Mouse (Mus musculus) left cerebral cortex, adult 18-20 months (tissue): ENCODE results near the gene Gm28729. TPM values are rescaled to one million over a fixed set of nuclear protein-coding genes. Genes with fewer than 3 reads are reported as not detected.
"Not testable (repeated sequence)": the region's sequence is repeated elsewhere in the genome, so short reads cannot be mapped to it uniquely, and the experiment has no call there.

Experiments
- DNase-seq, 2 experiments: peaks; one replicate each; pipeline ENCODE4 v3.0.0; 2021 to 2022; ENCODE audit warnings: low spot score in 2 of 2, mixed read lengths in 1 of 2
- total RNA-seq, 2 experiments: library from RNA; stranded (reverse); gene quantifications; 2 replicates each; pipeline ENCODE4 v1.2.3; 2021

Gene Gm28729
- total RNA-seq, 2 experiments from 2014 or later: 0.16 to 0.42 TPM

GRCm38 (mm10) chr9:96523148-96523547, 1.9 kb downstream of the Gm28729 start:
- no peak for DNase-seq

DNA sequence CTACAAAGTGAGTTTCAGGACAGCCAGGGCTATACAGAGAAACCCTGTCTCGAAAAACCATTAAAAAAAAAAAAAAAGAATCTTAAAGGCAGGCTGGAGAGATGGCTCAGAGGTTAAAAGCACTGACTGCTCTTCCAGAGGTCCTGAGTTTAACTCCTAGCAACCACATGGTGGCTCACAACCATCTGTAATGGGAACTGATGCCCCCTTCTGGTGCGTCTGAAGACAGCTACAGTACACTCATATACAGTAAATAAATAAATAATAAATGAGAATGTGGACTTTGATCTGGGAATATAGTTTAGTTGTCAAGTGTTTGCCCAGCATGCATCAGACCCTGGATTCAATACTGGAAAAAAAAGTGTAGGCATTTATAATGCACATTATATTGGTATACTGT, 3.5 kb downstream of the Gm28729 start:
- not testable (repeated sequence) for DNase-seq

- DNase-seq: no peak
These were observed 7.6 kb downstream of the Gm28729 start for GRCm38 (mm10) chr9:96517429-96517828.

GRCm38 (mm10) chr9:96516806-96517205, 8.3 kb downstream of the Gm28729 start:
- DNase-seq: no peak

DNA sequence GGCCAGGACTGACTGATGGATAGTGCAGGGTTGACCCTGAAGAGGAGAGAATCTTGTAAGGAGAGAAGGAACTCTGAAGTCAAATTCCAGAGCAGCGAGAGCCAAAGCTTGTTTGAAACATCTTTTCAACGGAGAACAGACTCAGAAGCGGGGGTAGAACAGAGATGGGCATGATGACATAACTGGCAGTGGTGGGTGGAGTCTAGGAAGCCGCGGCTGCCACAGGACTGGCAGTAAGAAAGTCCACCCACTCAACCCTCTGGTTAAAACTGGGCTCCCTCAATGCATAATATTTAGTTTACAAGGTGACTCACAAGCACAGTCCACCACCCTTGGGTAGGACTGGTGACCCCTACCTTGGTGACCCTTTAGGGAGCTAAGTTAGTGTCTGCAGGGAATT, 9.3 kb downstream of the Gm28729 start:
- peak; percentile 19 to 27 for DNase-seq

GRCm38 (mm10) chr9:96514278-96514677, 10.8 kb downstream of the Gm28729 start:
- DNase-seq: no peak

- no peak for DNase-seq
These were observed 19.0 kb downstream of the Gm28729 start for GRCm38 (mm10) chr9:96506011-96506498.

DNA sequence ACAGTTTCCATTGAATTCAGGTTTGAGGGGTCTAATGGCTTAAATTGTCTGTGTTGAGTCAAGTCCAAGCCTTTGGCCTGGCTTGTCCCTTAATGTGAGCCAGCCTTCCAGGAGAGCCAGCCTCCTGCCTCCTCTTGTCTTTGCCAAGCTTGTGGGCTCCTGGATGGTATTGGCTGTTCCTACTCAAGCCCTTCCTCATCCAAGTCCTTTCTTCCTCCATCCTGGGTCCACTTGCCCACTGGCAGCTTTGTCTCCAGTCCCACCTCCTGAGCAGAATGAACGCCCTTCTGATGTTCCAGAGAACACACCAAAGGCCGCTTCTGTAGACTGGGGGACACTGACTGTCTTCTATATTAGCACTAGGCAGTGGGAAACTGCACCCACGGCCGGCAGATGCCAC, 19.9 kb downstream of the Gm28729 start:
- no peak for DNase-seq

DNA sequence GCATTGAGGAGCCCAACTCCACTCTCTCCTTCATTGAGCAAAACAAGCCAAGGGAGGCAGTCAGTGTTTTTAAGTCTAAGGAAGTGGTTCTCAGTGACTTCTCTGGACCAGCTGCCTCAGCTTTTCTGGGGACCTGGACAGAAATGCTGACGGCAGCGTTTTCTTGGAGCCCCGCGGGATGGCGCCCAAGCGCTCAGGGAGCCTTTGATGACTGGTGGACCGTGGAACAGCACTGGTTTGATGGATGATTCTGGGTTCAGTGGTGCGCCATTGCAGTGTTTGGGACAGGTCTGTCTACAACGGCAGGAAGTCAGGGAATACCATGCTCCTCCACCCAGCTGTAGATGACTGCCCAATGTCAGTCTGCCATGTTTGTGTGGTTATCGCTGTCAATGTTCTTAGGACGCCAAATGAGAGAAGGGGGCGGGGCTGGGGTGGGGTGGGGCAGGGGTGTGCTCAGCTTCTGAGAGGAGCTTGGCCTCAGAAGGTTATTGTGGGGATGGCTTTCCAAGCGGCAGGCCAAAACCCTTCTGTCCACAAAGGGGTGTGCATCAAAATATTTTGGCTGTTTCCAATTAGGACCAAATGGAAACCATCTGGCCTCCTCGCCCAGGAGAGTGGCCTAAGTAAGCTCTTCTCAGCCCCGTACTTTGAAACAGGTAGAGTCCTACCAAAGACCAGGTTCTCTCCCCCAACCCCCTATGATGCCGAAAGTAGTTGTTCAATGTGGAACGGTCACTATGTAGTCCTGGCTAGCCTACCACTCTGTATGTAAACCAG, 20.8 kb downstream of the Gm28729 start:
- no peak for DNase-seq

GRCm38 (mm10) chr9:96502856-96503610, 22.0 kb downstream of the Gm28729 start:
- no peak for DNase-seq

DNA sequence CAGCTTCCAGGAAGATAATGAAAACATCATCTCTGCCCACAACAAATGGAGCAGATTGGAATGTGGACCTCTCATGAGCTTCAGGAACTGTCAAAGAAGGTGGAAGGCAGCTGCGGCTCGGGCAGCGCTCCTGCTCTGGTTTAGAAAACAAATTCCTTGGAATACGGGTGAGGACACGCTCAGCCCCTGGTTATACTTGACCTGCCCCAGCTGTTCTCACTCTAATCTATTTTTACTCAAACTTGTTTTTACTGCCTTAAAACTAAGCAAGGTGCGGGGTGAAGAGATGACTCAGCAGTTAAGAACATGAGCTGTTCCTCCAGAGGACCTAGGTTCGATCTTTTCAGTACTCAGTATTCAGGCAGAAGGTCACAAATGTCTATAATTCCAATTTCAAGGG, 23.8 kb downstream of the Gm28729 start:
- no peak for DNase-seq

DNA sequence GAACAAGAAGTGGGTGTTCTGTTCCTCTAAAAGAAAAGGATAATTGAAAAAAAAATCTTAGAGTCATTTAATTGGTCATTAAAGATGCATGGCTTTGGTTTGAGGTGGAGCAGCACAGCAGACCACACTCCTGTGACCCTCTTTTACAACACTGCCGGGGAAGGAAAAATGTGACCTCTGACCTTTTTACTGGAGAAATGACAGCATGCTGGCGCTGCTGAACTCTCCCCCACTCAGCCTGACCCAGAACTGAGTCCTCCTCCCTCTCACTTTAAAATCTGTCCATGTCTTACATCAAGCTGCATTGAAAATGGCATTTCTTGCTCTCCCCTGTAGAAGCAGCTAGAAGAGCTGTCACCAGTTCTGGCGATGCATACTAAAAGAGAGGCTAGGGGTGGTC, 31.9 kb downstream of the Gm28729 start:
- no peak for DNase-seq

- DNase-seq: peak in 1 of 2 experiments; percentile 12
These were observed 33.3 kb downstream of the Gm28729 start for GRCm38 (mm10) chr9:96491810-96492209.

- not testable (repeated sequence) for DNase-seq
These were observed 37.2 kb downstream of the Gm28729 start for GRCm38 (mm10) chr9:96487869-96488268.

- no peak for DNase-seq
These were observed 41.4 kb downstream of the Gm28729 start for GRCm38 (mm10) chr9:96483648-96484047.

GRCm38 (mm10) chr9:96483028-96483427, 42.0 kb downstream of the Gm28729 start:
- no peak for DNase-seq

- DNase-seq: peak; percentile 100
These were observed 46.8 kb downstream of the Gm28729 start, which contains the start of gene Rnf7 for GRCm38 (mm10) chr9:96478071-96478888. Gene Rnf7, minus strand, starts transcription at chr9:96478675.

GRCm38 (mm10) chr9:96472356-96472755, 52.7 kb downstream of the Gm28729 start:
- DNase-seq: no peak

- not testable (repeated sequence) for DNase-seq
These were observed 53.4 kb downstream of the Gm28729 start for GRCm38 (mm10) chr9:96471681-96472080.

GRCm38 (mm10) chr9:96470266-96470974, 54.6 kb downstream of the Gm28729 start:
- DNase-seq: no peak
